Mouse (Mus musculus) WW6 (cell line): Measurements from ENCODE around the gene Jhy.

ENCODE experiments used
- DNase-seq: peaks from one replicate; pipeline ENCODE4 v3.0.0-alpha.2; 2013; ENCODE audit warnings: low read depth, low spot score

Jhy gene

DNA sequence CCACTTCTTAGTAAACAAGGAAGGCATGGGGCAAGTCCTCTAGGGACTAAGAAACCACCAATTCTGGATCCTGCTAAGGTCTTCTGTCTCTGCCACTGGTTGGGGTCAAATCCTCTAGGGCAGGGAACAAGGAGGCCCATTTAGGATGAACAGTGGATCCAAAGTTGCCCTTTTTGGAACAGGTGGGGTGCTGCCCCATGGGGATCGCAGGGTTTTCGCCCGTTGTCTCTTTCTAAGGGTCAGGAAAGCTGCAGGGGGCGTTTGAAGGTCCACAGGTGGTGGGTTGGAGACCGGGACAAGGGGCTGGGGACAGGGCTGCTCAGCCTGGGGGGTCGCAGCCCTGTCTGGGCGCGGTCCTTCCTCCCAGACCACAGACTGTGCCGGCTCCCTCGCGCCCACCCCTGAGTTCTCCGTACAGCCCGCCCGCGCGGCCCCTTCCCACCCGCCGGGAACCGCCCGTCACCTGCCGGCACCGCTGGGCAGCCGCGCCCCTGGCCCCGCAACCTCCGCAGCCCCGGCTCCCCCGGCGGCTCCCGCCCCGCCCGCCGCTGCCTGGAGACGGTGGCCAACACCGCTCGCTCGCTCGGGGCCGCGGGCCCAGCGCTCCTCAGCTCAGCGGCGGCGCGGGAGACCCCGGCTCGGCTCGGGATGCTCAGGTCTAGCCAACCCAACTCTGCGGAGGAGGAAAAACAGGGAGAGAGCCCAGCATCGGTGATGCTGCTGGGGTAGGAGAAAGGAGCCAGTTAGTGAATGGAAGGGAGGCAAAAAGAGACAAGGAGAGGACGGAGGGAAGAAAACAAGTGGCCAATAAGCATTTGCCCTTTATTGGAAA, at the start of gene Jhy:
Gene Jhy, minus strand, starts transcription at position 533 of the 832 bp plus-strand sequence.
- DNase-seq: no peak

DNA sequence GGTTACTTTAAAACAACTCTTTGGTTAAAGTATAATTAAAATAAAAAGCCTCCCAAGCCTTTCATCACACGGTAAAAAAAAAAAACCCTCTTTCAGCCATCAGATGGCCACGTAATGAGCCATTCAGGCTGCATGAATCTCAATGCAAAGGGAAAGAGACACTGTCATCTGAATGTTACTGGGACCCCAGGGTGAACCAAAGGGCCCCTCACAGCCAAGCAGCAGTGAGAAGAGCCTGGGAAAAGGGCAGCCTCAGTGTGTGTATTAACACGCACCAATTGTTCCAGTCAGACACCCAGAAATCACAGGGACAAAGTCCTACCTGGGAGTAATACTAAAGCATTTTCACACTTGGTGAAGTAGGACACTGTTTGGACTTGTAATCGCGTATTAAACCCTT, 48.5 kb upstream of the Jhy start:
- DNase-seq: no peak

DNA sequence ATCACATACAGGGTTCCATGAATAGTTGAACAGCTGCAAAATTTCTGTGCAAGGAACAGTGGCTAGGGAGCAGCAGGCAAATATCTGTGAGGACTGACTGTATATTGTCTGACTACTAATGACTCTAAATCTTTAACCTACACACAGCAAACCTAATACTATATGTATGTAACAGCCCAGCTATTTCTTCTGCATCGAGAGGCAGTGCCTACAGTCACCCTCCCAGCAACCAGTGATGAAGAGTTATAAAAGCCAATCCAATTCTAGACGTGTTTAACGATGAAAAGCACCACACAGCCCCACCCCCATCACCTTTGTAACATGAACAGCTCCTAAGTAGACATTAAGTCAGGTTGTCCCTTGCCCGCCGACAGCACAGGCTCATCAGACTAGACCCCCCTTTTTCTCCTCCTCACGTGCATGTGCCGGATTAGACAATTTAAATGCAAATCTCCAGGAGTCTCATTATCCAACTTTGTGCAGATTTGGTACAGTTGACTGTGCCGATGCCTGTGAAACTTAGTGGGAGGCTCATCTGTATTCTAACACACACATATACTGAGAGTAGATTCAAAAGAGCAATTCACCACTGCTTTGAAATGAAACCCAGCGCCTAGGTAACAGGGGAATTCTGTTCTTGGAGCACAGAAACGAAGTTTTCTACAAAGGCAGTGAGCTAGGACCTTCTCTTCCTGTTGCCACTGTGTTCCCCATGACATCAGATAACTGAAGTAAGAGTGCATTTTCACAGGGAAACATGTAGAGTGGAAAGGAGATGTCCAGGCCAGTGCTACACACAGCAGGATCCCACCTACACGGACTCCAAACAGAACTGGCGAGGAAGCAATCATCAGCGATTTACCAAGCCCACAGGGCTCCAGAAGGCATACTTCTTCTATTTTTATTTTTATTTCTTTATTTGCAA, 47.9 kb upstream of the Jhy start:
- no peak for DNase-seq

DNA sequence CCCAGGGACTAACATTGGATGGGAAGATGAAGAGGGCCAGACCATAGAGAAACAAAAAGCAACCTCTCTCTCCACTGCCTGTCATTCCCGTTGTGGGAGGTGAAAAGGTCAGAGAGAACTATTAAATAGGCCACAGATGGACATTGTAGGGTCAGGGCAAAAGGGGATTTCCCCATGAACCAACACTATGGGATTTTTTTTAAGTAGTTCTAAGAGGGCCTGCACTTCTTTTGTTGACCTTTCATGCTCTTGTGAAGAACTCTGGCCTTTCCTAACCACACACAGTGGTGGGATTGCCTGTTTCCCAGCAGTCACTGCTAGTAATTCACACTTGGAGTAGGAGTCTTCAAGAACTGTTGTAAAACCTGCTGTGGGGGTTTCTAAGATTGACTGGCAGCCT, 43.9 kb upstream of the Jhy start:
- no peak for DNase-seq

DNA sequence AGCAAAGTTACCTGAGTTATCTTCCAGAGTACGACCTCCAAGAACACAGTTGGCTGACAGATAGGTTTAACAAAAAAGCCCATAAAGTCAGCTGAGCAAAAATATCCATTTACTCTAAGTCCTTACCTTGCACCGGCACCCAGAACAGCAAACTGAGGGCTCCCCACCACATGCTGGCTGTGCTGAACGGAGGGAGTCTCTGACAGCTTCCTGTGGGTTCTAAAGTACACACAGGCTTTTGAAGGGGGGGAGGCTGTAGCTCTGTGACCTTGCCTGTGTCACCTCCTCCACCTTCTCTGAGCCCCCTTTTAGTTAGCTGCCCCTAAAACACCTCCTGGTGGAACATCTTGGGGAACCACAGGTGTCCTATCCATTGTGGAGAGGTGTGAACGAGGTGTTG, 40.5 kb upstream of the Jhy start, which contains the start of gene Crtam:
Gene Crtam, minus strand, starts transcription at position 214 of the 400 bp plus-strand sequence.
- no peak for DNase-seq

DNA sequence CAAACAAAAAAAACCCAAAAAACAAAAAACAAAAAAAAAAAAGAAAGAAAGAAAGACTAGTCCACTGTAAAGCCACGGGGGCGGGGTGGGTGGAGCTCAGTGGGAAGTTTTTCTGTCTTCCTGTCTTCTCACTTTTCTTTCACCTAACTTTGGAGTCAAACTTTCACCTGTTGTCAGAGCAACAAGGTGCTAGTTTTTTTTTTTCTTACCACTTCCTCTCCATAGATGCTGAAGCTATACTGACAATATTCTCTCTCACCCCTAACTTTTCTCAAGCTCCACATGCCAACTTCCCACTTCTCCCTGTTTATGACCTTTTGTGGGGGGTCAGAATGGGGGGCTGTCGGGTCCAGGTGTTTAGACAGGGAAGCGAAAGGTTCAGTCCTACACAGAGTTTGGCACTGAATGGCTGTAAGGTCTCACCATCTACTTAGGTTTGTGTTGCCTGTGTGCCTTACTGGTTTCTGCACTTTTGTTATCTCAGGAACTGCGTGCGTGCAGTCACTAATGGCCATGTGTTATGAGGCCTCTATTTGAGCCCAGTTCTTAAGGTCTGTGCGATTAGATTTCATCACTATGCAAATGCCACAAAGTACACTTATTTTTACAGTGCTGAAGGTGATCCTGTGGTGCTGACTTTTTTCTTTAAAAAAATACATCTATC, 33.3 kb upstream of the Jhy start:
- no peak for DNase-seq

DNA sequence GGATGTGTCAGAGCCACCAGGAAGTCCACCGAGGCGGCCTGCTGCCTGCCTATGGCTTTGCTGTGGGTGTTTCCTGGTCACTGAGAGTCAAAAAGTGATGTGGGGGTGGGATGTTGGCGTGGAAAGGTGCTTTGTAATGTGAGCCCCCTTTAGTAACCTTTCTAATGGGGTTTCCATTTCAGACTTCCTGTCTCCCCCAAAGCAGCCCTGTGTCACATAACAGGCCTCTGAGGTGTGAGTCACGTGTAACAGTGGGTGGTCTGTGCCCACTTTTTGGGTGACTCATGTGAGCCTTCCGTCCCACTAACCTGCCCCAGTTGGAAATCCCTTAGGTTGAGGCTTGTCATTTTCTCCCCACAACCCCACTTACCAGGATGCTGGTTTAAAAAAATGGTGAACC, 30.2 kb upstream of the Jhy start:
- no peak for DNase-seq

DNA sequence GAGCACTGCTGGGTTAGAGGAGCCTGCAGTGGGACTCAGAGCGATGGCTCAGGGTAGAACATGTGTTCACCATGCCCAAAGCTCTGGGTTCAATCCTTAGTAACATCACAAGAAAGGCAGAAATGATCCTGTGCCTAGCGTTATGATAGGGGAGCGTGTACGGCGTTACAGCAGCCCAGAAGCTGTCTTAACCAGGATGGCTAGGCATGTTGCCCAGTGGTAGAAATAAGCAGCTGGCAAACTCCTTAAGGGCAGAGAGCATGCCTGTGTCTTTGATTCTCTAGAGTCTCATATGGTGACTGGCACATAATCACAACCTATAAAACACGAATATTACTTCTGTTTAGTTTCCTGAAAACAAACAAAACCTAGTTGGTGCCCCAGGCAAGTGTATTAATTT, 27.6 kb upstream of the Jhy start:
- no peak for DNase-seq

DNA sequence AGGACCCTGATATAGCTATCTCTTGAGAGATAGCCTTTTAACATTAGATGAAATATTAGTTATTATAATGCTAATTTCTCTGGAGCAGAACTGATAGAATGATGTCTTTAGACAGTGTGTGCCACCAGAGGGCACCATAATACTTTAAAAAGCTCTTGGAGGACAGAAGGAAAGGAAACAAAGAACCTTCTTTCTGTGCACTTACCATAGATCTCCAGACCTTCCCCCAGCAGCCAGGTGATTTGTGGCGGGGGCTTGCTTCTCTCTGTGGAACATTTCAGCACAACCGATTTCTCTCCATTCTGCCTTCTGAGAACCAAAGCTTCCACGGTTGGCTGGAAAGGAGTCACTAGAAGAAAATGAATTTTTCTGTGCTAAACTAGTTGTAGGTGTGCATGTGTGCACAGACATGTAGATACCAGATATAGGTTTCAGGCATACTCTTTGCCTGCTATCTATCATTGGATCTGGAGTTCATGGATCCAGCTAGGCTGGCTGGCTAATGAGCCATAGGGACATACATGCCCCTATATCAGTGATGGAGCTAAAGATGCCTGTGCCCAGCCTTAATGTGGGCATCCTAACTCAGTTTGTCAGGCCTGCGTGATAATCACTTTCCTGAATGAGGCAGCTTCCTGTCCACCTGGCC, 26.1 kb upstream of the Jhy start:
- no peak for DNase-seq

DNA sequence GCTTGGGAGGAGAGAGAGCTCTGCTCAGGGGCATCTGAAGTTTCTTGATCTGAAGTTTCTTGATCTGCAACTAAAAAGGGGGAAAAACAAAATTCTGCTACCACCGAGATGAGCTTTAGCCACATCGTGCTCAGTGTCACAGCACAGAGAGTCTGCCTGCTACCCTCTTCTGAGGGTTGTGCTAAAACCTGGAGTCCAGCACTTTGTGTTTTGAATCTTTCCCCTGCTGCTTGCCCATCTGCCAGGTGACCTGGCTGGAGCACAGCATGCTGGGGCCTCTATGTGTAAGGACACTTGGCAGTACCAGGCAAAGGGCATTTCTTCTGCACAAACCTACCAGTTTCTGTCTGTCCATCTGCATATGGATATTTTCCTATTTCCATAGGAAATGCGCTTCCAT, 20.4 kb upstream of the Jhy start:
- no peak for DNase-seq

DNA sequence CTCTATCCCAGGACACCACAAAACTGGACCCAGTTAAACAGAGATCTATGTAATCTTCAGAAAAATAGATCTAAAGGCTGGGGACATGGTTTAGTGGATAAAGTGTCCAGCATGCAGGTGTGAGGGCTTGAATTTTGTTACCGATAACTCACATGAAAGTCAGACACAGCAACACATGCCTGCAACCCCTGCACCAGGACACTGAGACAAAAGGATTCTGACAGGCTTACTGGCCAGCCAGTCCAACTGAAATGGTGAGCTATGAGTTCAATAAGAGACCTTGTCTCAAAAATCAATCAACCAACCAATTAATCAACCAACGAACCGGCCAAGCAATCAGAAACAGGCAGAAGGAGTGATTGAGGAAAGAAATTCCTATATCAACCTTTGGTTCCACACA, 19.8 kb upstream of the Jhy start:
- DNase-seq: no peak

DNA sequence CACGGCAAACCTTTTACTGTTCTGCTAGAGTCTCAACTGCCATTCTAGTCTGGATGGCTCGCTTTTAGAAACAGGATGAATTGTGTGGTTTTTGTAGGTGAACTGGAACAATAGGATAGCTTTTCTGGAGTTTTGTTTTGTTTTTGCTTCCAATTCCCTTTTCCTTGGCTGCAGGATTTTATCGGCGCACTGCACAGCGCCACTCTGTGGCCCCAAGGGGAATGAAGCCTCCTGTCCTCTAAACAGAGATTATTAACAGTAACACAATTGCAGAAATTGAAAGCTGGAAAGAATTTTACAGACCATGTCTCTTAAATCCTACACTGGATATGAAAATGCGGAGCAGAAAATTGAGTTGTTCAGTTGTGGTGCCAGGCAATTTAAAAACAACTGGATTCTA, 18.6 kb upstream of the Jhy start:
- DNase-seq: no peak

DNA sequence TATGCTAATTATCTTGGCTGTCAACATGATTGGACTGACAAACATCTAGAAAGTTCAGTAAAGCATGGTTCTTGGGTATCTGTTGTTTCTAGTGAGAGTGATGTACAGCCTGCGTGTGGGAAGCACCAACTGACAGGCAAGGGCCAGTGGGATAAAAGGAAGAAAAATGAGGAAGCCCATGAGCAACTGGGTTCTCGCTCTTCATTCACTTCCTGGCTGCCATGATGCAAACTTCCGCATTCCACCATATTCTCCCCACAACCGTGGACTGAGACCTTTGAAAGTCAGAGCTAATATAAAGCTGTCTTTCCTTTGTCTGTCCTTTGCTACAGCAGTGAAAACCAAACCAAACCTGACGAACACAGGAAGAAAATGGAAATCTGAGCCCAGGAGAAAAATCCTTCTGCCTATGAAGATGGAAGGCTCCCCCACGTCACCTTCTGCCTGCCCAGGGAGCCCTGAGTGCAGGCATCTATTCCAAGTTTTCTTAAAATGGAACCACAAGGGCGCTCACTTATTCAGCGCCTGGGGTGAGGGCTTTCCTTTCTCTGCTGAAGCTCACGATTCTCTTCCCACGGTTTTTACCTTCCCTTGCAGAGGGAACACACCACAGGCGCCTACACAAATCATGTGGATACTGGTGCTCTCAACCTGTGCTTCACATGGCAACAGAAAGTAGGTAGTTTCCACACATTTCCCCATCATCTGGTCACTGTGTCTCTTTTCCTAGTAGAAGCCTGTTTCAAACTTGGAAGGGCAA, 10.3 kb upstream of the Jhy start:
- no peak for DNase-seq

DNA sequence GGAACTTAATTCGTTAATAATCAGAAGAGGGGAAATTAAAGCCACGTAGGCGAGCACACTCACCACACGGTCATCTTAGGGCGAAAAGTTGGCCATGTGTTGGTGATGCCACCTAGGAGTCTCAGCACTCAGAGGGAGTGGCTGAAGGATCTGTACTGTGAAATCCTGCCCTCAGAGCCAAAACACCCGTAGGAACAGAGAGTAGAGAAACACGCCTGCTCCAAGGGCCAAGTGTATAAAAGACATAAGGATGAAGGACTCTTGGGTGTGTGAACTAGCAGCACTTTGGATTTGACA, 448 bp upstream of the Jhy start:
- no peak for DNase-seq

DNA sequence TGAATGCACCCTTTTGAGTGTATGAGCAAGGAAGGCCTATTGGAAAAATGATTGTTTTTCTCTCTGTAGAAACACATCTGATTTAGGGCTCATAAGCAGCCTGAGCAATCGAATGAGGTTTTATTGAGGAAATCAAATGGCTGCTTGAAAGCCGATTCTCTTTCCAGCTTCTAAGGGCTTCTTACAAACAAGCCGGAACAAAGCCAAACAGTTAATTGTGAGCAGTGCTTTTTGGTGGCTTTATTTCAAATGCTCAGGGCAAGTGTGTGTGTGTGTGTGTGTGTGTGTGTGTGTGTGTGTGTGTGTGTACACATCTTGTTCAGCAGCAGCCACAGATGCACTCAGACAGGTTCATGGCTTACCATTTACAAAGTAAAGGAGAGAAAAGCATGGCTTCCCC, 2.5 kb downstream of the Jhy start:
- DNase-seq: no peak

DNA sequence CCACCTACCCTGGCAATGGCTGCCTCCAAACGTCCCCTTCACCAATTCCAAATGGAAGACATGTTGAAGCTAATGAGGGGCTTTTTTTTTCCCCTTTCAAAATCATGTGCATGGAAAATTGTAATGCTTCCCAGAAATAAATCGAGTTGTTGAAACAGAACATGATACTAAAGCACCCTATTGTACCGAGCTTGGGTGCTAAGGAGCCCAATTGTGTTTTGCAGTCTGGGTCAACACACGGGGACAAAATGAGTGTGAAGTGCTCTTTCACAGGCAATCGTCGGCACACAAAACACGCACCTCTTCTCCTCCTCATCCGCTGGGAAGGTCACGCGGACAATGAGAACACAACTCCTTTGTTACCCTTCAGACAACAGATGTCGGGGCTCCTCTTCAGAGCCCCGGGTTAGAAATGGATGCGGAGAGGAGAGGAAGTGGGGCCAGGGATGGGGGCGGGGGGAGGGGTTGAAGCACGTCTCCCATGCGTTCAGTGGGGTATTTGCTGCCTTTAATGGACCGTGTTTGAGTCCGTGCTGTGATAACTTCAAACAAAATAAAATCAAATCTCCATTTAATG, 14.8 kb downstream of the Jhy start:
- no peak for DNase-seq

DNA sequence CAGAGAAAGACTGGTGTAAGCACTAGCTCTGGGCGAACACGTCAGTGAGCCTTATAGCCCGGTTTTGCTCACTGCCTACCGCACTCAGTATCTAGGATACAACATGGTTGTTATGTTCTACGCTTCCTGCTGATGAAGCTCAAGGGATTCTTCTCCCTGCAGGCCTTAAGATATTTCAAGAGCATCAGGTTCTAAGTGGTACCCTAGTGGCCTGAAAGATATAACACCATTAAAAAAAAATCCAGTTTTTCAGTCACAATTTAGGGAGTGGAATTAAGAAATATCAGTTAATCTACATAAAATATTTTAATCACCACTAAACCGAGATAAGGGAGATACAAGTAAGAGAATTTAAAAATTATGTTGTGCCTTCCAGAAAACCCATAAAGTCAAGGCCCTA, 15.4 kb downstream of the Jhy start:
- no peak for DNase-seq

DNA sequence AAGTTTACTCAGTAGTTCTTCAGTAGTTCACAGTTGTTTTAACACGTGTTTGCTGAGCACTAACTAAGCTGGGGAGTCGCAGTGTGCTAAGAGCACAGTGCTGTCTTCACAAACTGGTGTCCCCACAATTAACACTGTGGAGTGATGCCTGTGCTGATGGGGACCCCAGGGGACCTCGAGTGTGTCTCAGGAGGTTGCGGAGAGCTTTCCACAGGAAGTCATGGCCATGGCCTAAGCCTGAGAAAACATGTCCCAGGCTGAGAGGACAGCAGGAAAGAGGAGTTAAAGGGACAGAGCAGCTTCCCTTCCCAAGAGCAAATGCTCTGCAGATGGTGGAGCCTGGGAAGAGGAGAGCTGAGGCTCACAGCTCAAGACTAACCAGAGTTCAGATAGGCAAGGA, 16.8 kb downstream of the Jhy start:
- DNase-seq: no peak

DNA sequence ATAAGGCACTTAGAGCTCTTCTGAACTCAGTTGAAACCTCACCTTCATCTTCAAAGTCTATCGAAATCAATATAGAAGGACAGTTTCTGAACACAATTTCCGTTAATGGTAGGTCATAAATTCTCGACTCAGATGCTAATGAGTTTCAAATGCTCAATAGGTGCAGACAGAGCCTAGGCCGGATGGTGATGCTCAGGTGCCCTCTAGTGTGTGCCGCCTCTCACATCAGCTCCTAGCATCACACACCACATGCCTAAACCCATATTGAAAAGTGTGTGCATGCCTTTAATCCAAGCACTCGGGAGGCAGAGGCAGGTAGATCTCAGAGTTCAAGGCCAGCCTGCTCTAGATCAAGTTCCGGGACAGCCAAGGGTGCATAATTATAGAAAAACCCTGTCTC, 26.5 kb downstream of the Jhy start:
- DNase-seq: no peak

DNA sequence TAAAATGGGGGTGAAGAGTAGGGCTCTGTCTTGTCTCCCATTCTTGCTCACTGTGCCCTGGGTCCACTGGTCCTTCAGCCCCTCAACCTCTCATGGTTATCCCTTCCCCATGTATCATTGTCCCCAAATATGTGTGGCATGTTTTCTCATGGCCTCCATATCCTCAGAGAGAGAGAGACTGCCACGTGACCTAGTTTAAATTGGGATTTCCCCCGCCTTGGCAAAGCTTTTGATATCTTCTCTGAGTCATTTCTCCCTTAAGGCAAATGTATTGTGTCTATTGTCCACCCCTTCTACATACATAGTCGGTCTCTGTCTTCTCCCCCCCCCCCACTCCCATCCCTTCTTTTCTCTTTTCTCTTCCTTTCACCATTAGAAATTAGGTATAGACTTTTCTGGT, 30.6 kb downstream of the Jhy start:
- no peak for DNase-seq
